Mouse (Mus musculus): ENCODE measurements around the gene Pigyl.

DNA sequence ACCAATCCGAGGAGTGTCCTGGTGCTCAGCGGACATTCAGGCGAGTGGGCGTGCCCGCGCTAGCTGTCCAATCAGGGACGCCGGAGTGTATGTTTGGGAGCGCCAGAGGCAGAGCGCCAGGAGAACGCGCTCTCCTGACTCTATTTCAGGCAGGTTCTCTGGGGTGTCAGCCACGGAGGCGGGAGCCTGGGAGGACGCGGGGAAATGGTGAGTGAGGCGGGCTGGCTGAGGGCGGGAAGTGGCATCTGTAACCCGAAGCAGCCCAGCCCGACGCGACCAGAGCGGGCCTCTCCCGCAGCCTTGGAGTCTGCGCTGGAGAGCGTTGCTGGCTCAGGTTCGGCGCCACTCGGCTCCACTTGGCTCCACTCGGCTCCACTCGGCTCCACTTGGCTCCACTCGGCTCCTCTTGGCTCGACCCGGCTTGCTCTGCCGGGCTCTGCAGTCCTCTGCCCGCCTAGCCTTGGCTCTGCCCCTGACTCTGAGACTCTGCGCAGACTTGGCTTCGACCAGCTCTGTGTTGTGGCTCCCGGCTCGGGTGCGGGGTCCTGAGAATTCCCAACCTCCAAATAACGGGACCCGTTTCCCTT lies 31.5 kb downstream of the Pigyl start, which contains the start of gene Zfp872:
- TF ChIP-seq CTCF (IDR thresholded peaks at IDR 0.05; ENCODE audit: borderline replicate concordance, insufficient read depth, low read depth, low read length) (no peak), POLR2A (IDR thresholded peaks at IDR 0.05; ENCODE audit: borderline replicate concordance, insufficient read depth, low read length) (peak; percentile 58; the same call in 1 of the 2 replicates)

Data from cerebellum, adult 2 months (tissue).